Mouse (Mus musculus): ENCODE measurements around the gene Slamf9.

DNA sequence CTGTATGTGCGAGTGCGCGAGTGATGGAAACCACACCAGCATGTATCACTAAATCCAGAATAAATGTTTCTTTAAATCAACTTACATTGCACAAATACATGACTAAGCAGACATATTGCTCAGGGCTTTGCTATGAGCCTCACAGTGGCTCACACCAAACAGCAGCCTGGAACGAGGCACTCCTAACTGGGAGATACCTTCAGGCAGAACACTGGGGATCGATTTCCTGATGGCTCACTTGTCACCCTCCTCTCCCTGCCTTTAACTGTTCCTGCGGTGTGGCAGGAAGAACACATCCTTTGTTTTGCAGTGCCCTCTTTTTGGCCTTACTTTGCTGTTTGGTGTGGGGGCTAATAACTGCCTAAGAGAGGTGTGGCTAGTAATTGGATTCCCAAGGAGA lies 44.5 kb downstream of the Slamf9 start:
- TF ChIP-seq CTCF (IDR thresholded peaks at IDR 0.05; ENCODE audit: extremely low read depth, insufficient read depth, insufficient read length, insufficient replicate concordance) (no peak), POLR2A (IDR thresholded peaks at IDR 0.05; ENCODE audit: low read depth, low read length) (no peak)

Data from spleen, adult 2 months (tissue).